Mouse (Mus musculus) forebrain, embryonic 16.5 days (tissue): ENCODE results near the gene Rapgef2. TPM values are rescaled to one million over a fixed set of nuclear protein-coding genes. Genes with fewer than 3 reads are reported as not detected.

Experiments used
- ATAC-seq: fragments of 200-750 bp; cut with Nextera tagmentation; 2 replicates; pipeline ENCODE4 v1.8.0; 2017; ENCODE audit warnings: mild to moderate bottlenecking, moderate library complexity
- H3K27ac ChIP-seq: fragments of 300-500 bp; sonication (generic); 2 replicates; pipeline ENCODE4 v1.5.1; 2014; ENCODE audit warnings: low read length, control low read depth
- H3K27me3 ChIP-seq: fragments of 300-500 bp; sonication (generic); replicated peaks from 2 replicates; pipeline ENCODE4 v1.6.1; 2014; ENCODE audit warnings: low read length; ENCODE audit not compliant: control insufficient read depth, insufficient read depth
- H3K36me3 ChIP-seq: fragments of 300-500 bp; sonication (generic); 2 replicates; pipeline ENCODE4 v1.6.1; 2014; ENCODE audit not compliant: control insufficient read depth, insufficient read depth
- H3K4me1 ChIP-seq: fragments of 300-500 bp; sonication (generic); replicated peaks from 2 replicates; pipeline ENCODE4 v1.6.1; 2014; ENCODE audit warnings: low read length; ENCODE audit not compliant: control insufficient read depth, insufficient read depth
- H3K4me2 ChIP-seq: fragments of 300-500 bp; sonication (generic); 2 replicates; pipeline ENCODE4 v1.6.1; 2014; ENCODE audit warnings: mild to moderate bottlenecking, low read length, control low read depth
- H3K4me3 ChIP-seq: fragments of 300-500 bp; sonication (generic); replicated peaks from 2 replicates; pipeline ENCODE4 v1.5.1; 2014; ENCODE audit warnings: mild to moderate bottlenecking, low read length, control low read depth
- H3K9ac ChIP-seq: fragments of 300-500 bp; sonication (generic); replicated peaks from 2 replicates; pipeline ENCODE4 v1.6.1; 2014; ENCODE audit warnings: low read depth, low read length, control low read depth
- H3K9me3 ChIP-seq: fragments of 300-500 bp; sonication (generic); 2 replicates; pipeline ENCODE4 v1.6.1; 2016; ENCODE audit warnings: low read length; ENCODE audit not compliant: control insufficient read depth
- WGBS: fragments of 180-500 bp; shearing (Covaris S2); extraction: QIAGEN DNeasy Blood & Tissue Kit; methylation state at CpG from one replicate; pipeline ENCODE4 v1.1.7; 2014; 5-methylcytosine and 5-hydroxymethylcytosine counted together
- polyA plus RNA-seq: library from polyadenylated mRNA; unstranded; fragments of >200 nt; fragmentation: Nextera tagmentation; extraction: Ambion mirVana; gene quantifications from 2 replicates; pipeline ENCODE4 v1.2.1, GENCODE M21; 2015

Rapgef2 gene
- polyA plus RNA-seq, 1 experiment from 2014 or later = 13.4 TPM

- peak; percentile 68 for ATAC-seq
- WGBS = 5% methylated on average over 10 of the region's 10 CpGs
- no peaks in the 10 kb centered on the region for H3K27me3 ChIP-seq
- no peaks in the 10 kb centered on the region for H3K36me3 ChIP-seq
- peak overlapping the region; percentile 60 for H3K4me2 ChIP-seq
- peak overlapping the region; percentile 61 for H3K9ac ChIP-seq
- H3K4me3 ChIP-seq = peak overlapping the region; percentile 48
- peak overlapping the region; percentile 94 for H3K27ac ChIP-seq
- no peaks in the 10 kb centered on the region for H3K9me3 ChIP-seq
- H3K4me1 ChIP-seq = peaks cover 31% of the 10 kb centered on the region
Measured at GRCm38 (mm10) chr3:79145407-79146055, 140.8 kb downstream of the Rapgef2 start.

- no peaks in the 10 kb centered on the region for H3K9me3 ChIP-seq
- H3K4me2 ChIP-seq = peak overlapping the region; percentile 60
- peak overlapping the region; percentile 61 for H3K9ac ChIP-seq
- H3K27me3 ChIP-seq = no peaks in the 10 kb centered on the region
- peak overlapping the region; percentile 48 for H3K4me3 ChIP-seq
- H3K4me1 ChIP-seq = peaks cover 37% of the 10 kb centered on the region
- ATAC-seq = peak; percentile 60
- WGBS = under 1% methylated on average over 13 of the region's 13 CpGs
- no peaks in the 10 kb centered on the region for H3K36me3 ChIP-seq
- peak overlapping the region; percentile 94 for H3K27ac ChIP-seq
Measured at GRCm38 (mm10) chr3:79144672-79145406, 141.5 kb downstream of the Rapgef2 start.

- Histone ChIP-seq H3K9me3 (no peaks in the 10 kb centered on the region), H3K4me1 (peaks cover 42% of the 10 kb centered on the region), H3K9ac (peak overlapping the region; percentile 61; the same call in 1 of the 2 replicates), H3K4me2 (peak overlapping the region; percentile 60), H3K36me3 (no peaks in the 10 kb centered on the region), H3K27me3 (no peaks in the 10 kb centered on the region), H3K4me3 (peak overlapping the region; percentile 48), H3K27ac (no peak overlapping the region; the same call in 1 of the 2 replicates)
- peak; percentile 17; the same call in 1 of the 2 replicates for ATAC-seq
- WGBS = 31% methylated on average over 6 of the region's 6 CpGs
Measured at GRCm38 (mm10) chr3:79144085-79144484, 142.2 kb downstream of the Rapgef2 start.

DNA sequence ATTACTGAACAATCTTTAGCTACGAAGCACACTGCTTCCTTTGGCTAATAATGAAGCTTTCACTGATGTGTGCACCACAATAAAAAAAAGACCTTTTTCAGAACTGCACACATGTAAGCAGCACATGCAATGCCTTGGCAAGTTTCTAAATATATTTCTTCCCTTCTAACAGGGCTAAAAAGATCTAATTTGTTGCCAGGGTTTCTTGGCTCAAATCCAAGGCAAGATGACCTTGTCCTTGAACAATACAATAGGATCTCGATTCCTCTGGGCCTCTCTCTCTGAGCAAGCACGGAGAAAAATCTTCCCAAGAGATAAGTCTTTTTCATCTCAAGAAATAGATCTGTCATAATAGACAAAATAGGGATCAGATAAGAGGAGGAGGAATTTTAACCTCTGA lies 147.1 kb downstream of the Rapgef2 start:
- Histone ChIP-seq H3K4me1 (peaks cover 21% of the 10 kb centered on the region), H3K9me3 (no peaks in the 10 kb centered on the region), H3K9ac (no peak overlapping the region), H3K4me3 (no peak overlapping the region), H3K27me3 (no peaks in the 10 kb centered on the region), H3K36me3 (no peaks in the 10 kb centered on the region), H3K4me2 (no peak overlapping the region), H3K27ac (no peak overlapping the region; the same call in 1 of the 2 replicates)
- WGBS = 5% methylated on average over 3 of the region's 3 CpGs
- no peak; the same call in 1 of the 2 replicates for ATAC-seq

DNA sequence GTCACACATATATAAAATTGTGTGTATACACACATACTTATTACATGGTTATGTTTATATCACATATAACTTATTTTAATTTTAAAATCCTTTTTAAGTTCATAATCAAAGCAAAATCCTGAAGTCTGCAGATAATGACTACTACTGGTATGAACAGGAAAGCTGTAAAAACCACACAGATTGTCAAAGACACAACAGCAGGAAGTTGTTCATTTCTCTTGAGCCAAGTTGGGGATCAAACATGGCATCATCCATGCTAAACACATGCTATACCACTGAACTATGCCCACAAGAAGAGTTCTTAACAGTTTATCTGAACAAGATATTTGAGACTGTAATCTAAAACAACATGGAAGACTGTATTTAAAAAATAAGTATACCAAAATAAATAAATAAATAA lies 147.7 kb downstream of the Rapgef2 start:
- Histone ChIP-seq H3K27me3 (no peaks in the 10 kb centered on the region), H3K27ac (no peak overlapping the region), H3K4me1 (peaks cover 17% of the 10 kb centered on the region), H3K36me3 (no peaks in the 10 kb centered on the region), H3K4me3 (no peak overlapping the region), H3K9ac (no peak overlapping the region), H3K4me2 (no peak overlapping the region), H3K9me3 (no peaks in the 10 kb centered on the region)
- ATAC-seq = no peak

GRCm38 (mm10) chr3:79130991-79131390 lies 155.3 kb downstream of the Rapgef2 start:
- no peak overlapping the region for H3K4me2 ChIP-seq
- no peaks in the 10 kb centered on the region for H3K36me3 ChIP-seq
- 82% methylated on average over 3 of the region's 3 CpGs for WGBS
- H3K27ac ChIP-seq = no peak overlapping the region
- H3K4me3 ChIP-seq = no peak overlapping the region
- no peak for ATAC-seq
- H3K9me3 ChIP-seq = no peaks in the 10 kb centered on the region
- H3K4me1 ChIP-seq = peaks cover 5% of the 10 kb centered on the region; the same call in 1 of the 2 replicates
- no peak overlapping the region for H3K9ac ChIP-seq
- no peaks in the 10 kb centered on the region for H3K27me3 ChIP-seq

DNA sequence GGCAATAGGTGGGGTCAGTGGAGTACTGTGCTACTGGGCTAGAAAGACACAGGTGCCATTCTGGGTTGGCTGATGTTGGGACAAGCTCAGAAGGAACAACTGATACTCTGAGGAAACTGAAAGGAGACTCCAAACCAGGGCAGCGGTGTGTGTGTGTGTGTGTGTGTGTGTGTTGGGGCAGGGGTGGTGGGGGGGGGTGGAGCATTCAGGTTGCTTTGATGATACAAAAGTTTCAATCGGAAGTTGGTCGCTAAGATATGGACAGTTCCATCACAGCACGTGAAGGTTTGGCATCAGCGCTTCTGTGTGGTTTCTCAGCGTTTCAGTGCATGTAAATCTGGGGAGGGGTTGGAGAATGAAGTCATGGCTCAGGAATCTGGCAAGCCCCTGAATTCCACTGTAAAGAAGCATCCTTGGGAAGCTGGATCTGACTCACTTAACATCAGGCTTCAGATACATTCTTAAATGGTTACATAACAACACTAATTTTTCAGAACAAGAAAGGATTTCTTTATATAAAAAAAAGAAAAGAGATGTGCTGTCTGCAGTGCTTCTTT lies 157.2 kb downstream of the Rapgef2 start:
- no peak overlapping the region for H3K4me3 ChIP-seq
- H3K27ac ChIP-seq = no peak overlapping the region
- H3K27me3 ChIP-seq = no peaks in the 10 kb centered on the region
- WGBS = 39% methylated on average over 6 of the region's 6 CpGs
- H3K9ac ChIP-seq = no peak overlapping the region
- peaks cover 5% of the 10 kb centered on the region; the same call in 1 of the 2 replicates for H3K4me1 ChIP-seq
- H3K4me2 ChIP-seq = no peak overlapping the region
- H3K9me3 ChIP-seq = no peaks in the 10 kb centered on the region
- ATAC-seq = peak; percentile 37; the same call in 1 of the 2 replicates
- H3K36me3 ChIP-seq = no peaks in the 10 kb centered on the region

- H3K27me3 ChIP-seq = no peaks in the 10 kb centered on the region
- H3K4me2 ChIP-seq = no peak overlapping the region
- H3K9me3 ChIP-seq = no peaks in the 10 kb centered on the region
- H3K36me3 ChIP-seq = no peaks in the 10 kb centered on the region
- H3K27ac ChIP-seq = no peak overlapping the region
- no peak for ATAC-seq
- H3K4me3 ChIP-seq = no peak overlapping the region
- peaks cover 5% of the 10 kb centered on the region; the same call in 1 of the 2 replicates for H3K4me1 ChIP-seq
- 96% methylated on average over 2 of the region's 2 CpGs for WGBS
- no peak overlapping the region for H3K9ac ChIP-seq
Measured at GRCm38 (mm10) chr3:79127797-79128196, 158.5 kb downstream of the Rapgef2 start.

GRCm38 (mm10) chr3:79126857-79127256 lies 159.5 kb downstream of the Rapgef2 start:
- H3K27me3 ChIP-seq = no peaks in the 10 kb centered on the region
- no peak overlapping the region for H3K27ac ChIP-seq
- 93% methylated on average over 6 of the region's 6 CpGs for WGBS
- H3K36me3 ChIP-seq = no peaks in the 10 kb centered on the region
- no peak for ATAC-seq
- peaks cover 5% of the 10 kb centered on the region; the same call in 1 of the 2 replicates for H3K4me1 ChIP-seq
- H3K4me2 ChIP-seq = no peak overlapping the region
- H3K9ac ChIP-seq = no peak overlapping the region
- no peaks in the 10 kb centered on the region for H3K9me3 ChIP-seq
- H3K4me3 ChIP-seq = no peak overlapping the region
